Mouse (Mus musculus): ENCODE measurements around the gene Napb.

DNA sequence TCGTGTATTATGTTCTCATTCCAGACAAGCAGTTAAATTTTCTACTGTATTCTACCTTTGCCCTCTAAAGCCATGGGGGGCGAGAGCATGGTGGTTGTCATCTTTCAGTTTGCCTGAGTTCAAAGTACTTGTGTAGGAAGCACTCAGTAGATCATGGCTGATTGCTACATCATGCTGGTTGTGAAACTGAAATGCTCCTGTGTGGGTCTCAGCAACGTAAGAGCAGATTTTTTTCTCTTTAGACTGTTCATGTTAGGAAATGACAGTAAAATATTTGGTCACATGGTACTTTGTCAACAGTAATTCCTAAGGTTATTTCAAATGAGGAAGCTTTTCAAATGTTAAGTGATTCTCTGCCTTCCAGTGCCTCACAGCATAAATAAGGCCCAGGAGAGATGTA lies 46.6 kb downstream of the Napb start:
- TF ChIP-seq CTCF (IDR thresholded peaks at IDR 0.05; ENCODE audit: low read depth) (no peak), EP300 (IDR thresholded peaks at IDR 0.05; ENCODE audit: low read depth) (no peak)

All from liver, embryonic 14.5 days (tissue).